Mouse (Mus musculus): Measurements from ENCODE around the gene Dmc1. TPM values are rescaled to one million over a fixed set of nuclear protein-coding genes. Genes with fewer than 3 reads are reported as not detected.
A peak's percentile ranks its signal among the peaks of the same experiment; 100 is the strongest.

Dmc1 gene
- 0.90 and 1.2 TPM in 2 replicates for polyA plus RNA-seq (2015; fragmentation: Nextera tagmentation; extraction: Ambion mirVana)

- Histone ChIP-seq H3K27ac (ENCODE audit: low read length) (no peak within 1 kb of the TSS), H3K4me3 (ENCODE audit: low read depth, low read length) (peak within 1 kb of the TSS; percentile 22; the same call in 1 of the 2 replicates), H3K4me2 (replicated peaks; ENCODE audit: low read depth, low read length) (peak within 1 kb of the TSS; percentile 52), H3K9ac (replicated peaks; ENCODE audit: low read depth) (no peak within 1 kb of the TSS), H3K36me3 (ENCODE audit: insufficient read depth, low read length) (no peaks in the 10 kb centered on the region), H3K27me3 (replicated peaks; ENCODE audit: insufficient read depth, low read length) (no peaks in the 10 kb centered on the region), H3K4me1 (ENCODE audit: insufficient read depth, low read depth, low read length) (no peaks in the 10 kb centered on the region), H3K9me3 (ENCODE audit: low read length) (no peaks in the 10 kb centered on the region)
- 10% methylated on average over 35 of the region's 37 CpGs for WGBS
- TF ChIP-seq EP300 (IDR thresholded peaks at IDR 0.05) (no peak), CTCF (IDR thresholded peaks at IDR 0.05) (no peak)
- DNase-seq (ENCODE audit: low spot score) (peak; percentile 39), ATAC-seq (peak; percentile 61)
These were observed at the start of gene Dmc1 for GRCm38 (mm10) chr15:79604990-79605665. Gene Dmc1, minus strand, starts transcription at chr15:79605109.

GRCm38 (mm10) chr15:79651481-79651880 is 46.6 kb upstream of the Dmc1 start:
- no peak overlapping the region for H3K9ac ChIP-seq (replicated peaks; ENCODE audit: low read depth)
- H3K4me2 ChIP-seq (replicated peaks; ENCODE audit: low read depth, low read length): no peak overlapping the region
- ATAC-seq: no peak
- H3K36me3 ChIP-seq (ENCODE audit: insufficient read depth, low read length): 0 out of 2 replicates have a peak, but pooled peaks cover 3% of the 10 kb centered on the region
- TF ChIP-seq EP300 (IDR thresholded peaks at IDR 0.05) (no peak), CTCF (IDR thresholded peaks at IDR 0.05) (peak; percentile 57)
- no peaks in the 10 kb centered on the region for H3K27me3 ChIP-seq (replicated peaks; ENCODE audit: insufficient read depth, low read length)
- no peak for DNase-seq (ENCODE audit: low spot score)
- H3K9me3 ChIP-seq (ENCODE audit: low read length): no peaks in the 10 kb centered on the region
- H3K4me3 ChIP-seq (ENCODE audit: low read depth, low read length): no peak overlapping the region
- 75% methylated on average over 4 of the region's 4 CpGs for WGBS
- H3K4me1 ChIP-seq (ENCODE audit: insufficient read depth, low read depth, low read length): no peaks in the 10 kb centered on the region
- H3K27ac ChIP-seq (ENCODE audit: low read length): no peak overlapping the region

- Histone ChIP-seq H3K4me2 (replicated peaks; ENCODE audit: low read depth, low read length) (no peak overlapping the region), H3K9ac (replicated peaks; ENCODE audit: low read depth) (no peak overlapping the region), H3K9me3 (ENCODE audit: low read length) (no peaks in the 10 kb centered on the region), H3K27me3 (replicated peaks; ENCODE audit: insufficient read depth, low read length) (no peaks in the 10 kb centered on the region), H3K36me3 (ENCODE audit: insufficient read depth, low read length) (0 out of 2 replicates have a peak, but pooled peaks cover 3% of the 10 kb centered on the region), H3K4me3 (ENCODE audit: low read depth, low read length) (no peak overlapping the region), H3K4me1 (ENCODE audit: insufficient read depth, low read depth, low read length) (no peaks in the 10 kb centered on the region), H3K27ac (ENCODE audit: low read length) (no peak overlapping the region)
- TF ChIP-seq CTCF (IDR thresholded peaks at IDR 0.05) (peak; percentile 74), EP300 (IDR thresholded peaks at IDR 0.05) (no peak)
- ATAC-seq (peak; percentile 28), DNase-seq (ENCODE audit: low spot score) (peak; percentile 32)
These were observed 45.7 kb upstream of the Dmc1 start for GRCm38 (mm10) chr15:79650569-79650968.

GRCm38 (mm10) chr15:79648130-79648529 is 43.2 kb upstream of the Dmc1 start:
- H3K9ac ChIP-seq (replicated peaks; ENCODE audit: low read depth): no peak overlapping the region
- DNase-seq (ENCODE audit: low spot score) (no peak), ATAC-seq (no peak)
- H3K4me3 ChIP-seq (ENCODE audit: low read depth, low read length): no peak overlapping the region
- H3K36me3 ChIP-seq (ENCODE audit: insufficient read depth, low read length): 0 out of 2 replicates have a peak, but pooled peaks cover 3% of the 10 kb centered on the region
- no peak overlapping the region for H3K4me2 ChIP-seq (replicated peaks; ENCODE audit: low read depth, low read length)
- H3K9me3 ChIP-seq (ENCODE audit: low read length): no peaks in the 10 kb centered on the region
- H3K27ac ChIP-seq (ENCODE audit: low read length): no peak overlapping the region
- H3K4me1 ChIP-seq (ENCODE audit: insufficient read depth, low read depth, low read length): no peaks in the 10 kb centered on the region
- H3K27me3 ChIP-seq (replicated peaks; ENCODE audit: insufficient read depth, low read length): no peaks in the 10 kb centered on the region
- 87% methylated on average over 12 of the region's 12 CpGs for WGBS
- no peak for TF ChIP-seq CTCF (IDR thresholded peaks at IDR 0.05)
- TF ChIP-seq EP300 (IDR thresholded peaks at IDR 0.05): no peak

- Histone ChIP-seq H3K27me3 (replicated peaks; ENCODE audit: insufficient read depth, low read length) (no peaks in the 10 kb centered on the region), H3K36me3 (ENCODE audit: insufficient read depth, low read length) (0 out of 2 replicates have a peak, but pooled peaks cover 3% of the 10 kb centered on the region), H3K4me1 (ENCODE audit: insufficient read depth, low read depth, low read length) (no peaks in the 10 kb centered on the region), H3K4me2 (replicated peaks; ENCODE audit: low read depth, low read length) (no peak overlapping the region), H3K9ac (replicated peaks; ENCODE audit: low read depth) (no peak overlapping the region), H3K4me3 (ENCODE audit: low read depth, low read length) (no peak overlapping the region), H3K9me3 (ENCODE audit: low read length) (no peaks in the 10 kb centered on the region), H3K27ac (ENCODE audit: low read length) (no peak overlapping the region)
- TF ChIP-seq CTCF (IDR thresholded peaks at IDR 0.05) (no peak), EP300 (IDR thresholded peaks at IDR 0.05) (no peak)
- ATAC-seq: no peak
- no peak for DNase-seq (ENCODE audit: low spot score)
- 69% methylated on average over 2 of the region's 2 CpGs for WGBS
These were observed 40.6 kb upstream of the Dmc1 start for GRCm38 (mm10) chr15:79645483-79645882.

- H3K27ac ChIP-seq (ENCODE audit: low read length): no peak overlapping the region
- TF ChIP-seq CTCF (IDR thresholded peaks at IDR 0.05) (no peak), EP300 (IDR thresholded peaks at IDR 0.05) (no peak)
- H3K27me3 ChIP-seq (replicated peaks; ENCODE audit: insufficient read depth, low read length): no peaks in the 10 kb centered on the region
- no peaks in the 10 kb centered on the region for H3K9me3 ChIP-seq (ENCODE audit: low read length)
- H3K9ac ChIP-seq (replicated peaks; ENCODE audit: low read depth): no peak overlapping the region
- H3K4me1 ChIP-seq (ENCODE audit: insufficient read depth, low read depth, low read length): no peaks in the 10 kb centered on the region
- no peak for DNase-seq (ENCODE audit: low spot score)
- H3K4me3 ChIP-seq (ENCODE audit: low read depth, low read length): no peak overlapping the region
- no peak overlapping the region for H3K4me2 ChIP-seq (replicated peaks; ENCODE audit: low read depth, low read length)
- ATAC-seq: no peak
- H3K36me3 ChIP-seq (ENCODE audit: insufficient read depth, low read length): no peaks in the 10 kb centered on the region
- 55% methylated on average over 11 of the region's 12 CpGs for WGBS
These were observed 36.4 kb upstream of the Dmc1 start for GRCm38 (mm10) chr15:79641135-79641817.
